Mouse (Mus musculus) kidney, embryonic 14.5 days (tissue): Measurements from ENCODE around the gene Amacr. TPM values are rescaled to one million over a fixed set of nuclear protein-coding genes. Genes with fewer than 3 reads are reported as not detected.

Source experiments
- ATAC-seq: fragments of 200-750 bp; cut with Nextera tagmentation; 2 replicates; pipeline ENCODE4 v1.8.0; 2017; ENCODE audit warnings: moderate number of reproducible peaks, mild to moderate bottlenecking, moderate TSS enrichment, moderate library complexity; ENCODE audit not compliant: low FRiP score, low TSS enrichment
- H3K27ac ChIP-seq: fragments of 300-500 bp; sonication (generic); 2 replicates; pipeline ENCODE4 v1.5.1; 2014; ENCODE audit warnings: low read depth, mild to moderate bottlenecking, low read length, moderate library complexity, mixed read lengths
- H3K27me3 ChIP-seq: fragments of 300-500 bp; sonication (generic); 2 replicates; pipeline ENCODE4 v1.6.1; 2014; ENCODE audit warnings: mild to moderate bottlenecking, low read length; ENCODE audit not compliant: control insufficient read depth, insufficient read depth
- H3K36me3 ChIP-seq: fragments of 300-500 bp; sonication (generic); 2 replicates; pipeline ENCODE4 v1.6.1; 2014; ENCODE audit warnings: low read length, mixed read lengths; ENCODE audit not compliant: control insufficient read depth, insufficient read depth
- H3K4me1 ChIP-seq: fragments of 300-500 bp; sonication (generic); 2 replicates; pipeline ENCODE4 v1.6.1; 2014; ENCODE audit warnings: low read length, mixed read lengths; ENCODE audit not compliant: control insufficient read depth, insufficient read depth
- H3K4me2 ChIP-seq: fragments of 300-500 bp; sonication (generic); replicated peaks from 2 replicates; pipeline ENCODE4 v1.6.1; 2014; ENCODE audit warnings: low read depth, mild to moderate bottlenecking, low read length
- H3K4me3 ChIP-seq: fragments of 300-500 bp; sonication (generic); 2 replicates; pipeline ENCODE4 v1.5.1; 2014; ENCODE audit warnings: mild to moderate bottlenecking, low read length
- H3K9ac ChIP-seq: fragments of 300-500 bp; sonication (generic); 2 replicates; pipeline ENCODE4 v1.6.1; 2014; ENCODE audit warnings: low read depth, mild to moderate bottlenecking, low read length, moderate library complexity
- H3K9me3 ChIP-seq: fragments of 300-500 bp; sonication (generic); 2 replicates; pipeline ENCODE4 v1.6.1; 2016; ENCODE audit warnings: low read length; ENCODE audit not compliant: control insufficient read depth
- WGBS: fragments of 180-500 bp; shearing (Covaris S2); extraction: QIAGEN DNeasy Blood & Tissue Kit; methylation state at CpG from one replicate; pipeline ENCODE4 v1.1.7; 2014; 5-methylcytosine and 5-hydroxymethylcytosine counted together
- polyA plus RNA-seq: library from polyadenylated mRNA; unstranded; fragments of >200 nt; fragmentation: Nextera tagmentation; extraction: Ambion mirVana; gene quantifications from 2 replicates; pipeline ENCODE4 v1.2.1, GENCODE M21; 2014

Gene Amacr
- polyA plus RNA-seq, result 22.1 and 26.0 TPM in 2 replicates

GRCm38 (mm10) chr15:10981377-10982063 lies at the start of gene Amacr:
Gene Amacr (plus strand): TSS chr15:10981756.
- Histone ChIP-seq H3K4me1 (peaks cover 4% of the 10 kb centered on the region; the same call in 1 of the 2 replicates), H3K36me3 (no peaks in the 10 kb centered on the region; the same call in 1 of the 2 replicates), H3K4me3 (peak within 1 kb of the TSS; percentile 59), H3K27me3 (no peaks in the 10 kb centered on the region), H3K9me3 (no peaks in the 10 kb centered on the region), H3K4me2 (peak within 1 kb of the TSS; percentile 48), H3K9ac (peak within 1 kb of the TSS; percentile 69), H3K27ac (peak within 1 kb of the TSS; percentile 57; the same call in 1 of the 2 replicates)
- ATAC-seq, result peak; percentile 100
- WGBS, result under 1% methylated on average over 48 of the region's 52 CpGs

- 70% methylated on average over 1 of the region's 1 CpGs for WGBS
- ATAC-seq, result no peak
These were observed 47.6 kb upstream of the Amacr start for GRCm38 (mm10) chr15:10933930-10934329.

GRCm38 (mm10) chr15:10940148-10941108 lies 41.1 kb upstream of the Amacr start:
- H3K27ac ChIP-seq, result no peak overlapping the region
- no peaks in the 10 kb centered on the region for H3K36me3 ChIP-seq
- H3K27me3 ChIP-seq, result no peaks in the 10 kb centered on the region
- no peak overlapping the region for H3K4me3 ChIP-seq
- H3K9me3 ChIP-seq, result no peaks in the 10 kb centered on the region
- WGBS, result 73% methylated on average over 15 of the region's 15 CpGs
- no peak overlapping the region for H3K4me2 ChIP-seq
- no peak for ATAC-seq
- H3K4me1 ChIP-seq, result no peaks in the 10 kb centered on the region
- no peak overlapping the region for H3K9ac ChIP-seq

More at GRCm38 (mm10) chr15:10933930-10934329, 47.6 kb upstream of the Amacr start:
- H3K4me3 ChIP-seq, result no peak overlapping the region
- H3K4me1 ChIP-seq, result no peaks in the 10 kb centered on the region
- no peak overlapping the region for H3K4me2 ChIP-seq
- no peaks in the 10 kb centered on the region for H3K27me3 ChIP-seq
- no peak overlapping the region for H3K9ac ChIP-seq
- H3K27ac ChIP-seq, result no peak overlapping the region
- H3K36me3 ChIP-seq, result no peaks in the 10 kb centered on the region
- H3K9me3 ChIP-seq, result no peaks in the 10 kb centered on the region

- 83% methylated on average over 6 of the region's 6 CpGs for WGBS
- no peak overlapping the region for H3K9ac ChIP-seq
- H3K4me3 ChIP-seq, result no peak overlapping the region
- no peaks in the 10 kb centered on the region for H3K36me3 ChIP-seq
- no peaks in the 10 kb centered on the region for H3K4me1 ChIP-seq
- no peak overlapping the region for H3K4me2 ChIP-seq
- ATAC-seq, result no peak
- no peak overlapping the region for H3K27ac ChIP-seq
- H3K9me3 ChIP-seq, result no peaks in the 10 kb centered on the region
- H3K27me3 ChIP-seq, result no peaks in the 10 kb centered on the region
These were observed 39.7 kb upstream of the Amacr start for GRCm38 (mm10) chr15:10941901-10942300.

GRCm38 (mm10) chr15:10947852-10948251 lies 33.7 kb upstream of the Amacr start:
- no peak for ATAC-seq
- WGBS, result 79% methylated on average over 1 of the region's 1 CpGs
- H3K9ac ChIP-seq, result no peak overlapping the region
- no peaks in the 10 kb centered on the region for H3K27me3 ChIP-seq
- H3K27ac ChIP-seq, result no peak overlapping the region
- no peak overlapping the region for H3K4me2 ChIP-seq
- H3K36me3 ChIP-seq, result no peaks in the 10 kb centered on the region
- peaks cover 8% of the 10 kb centered on the region for H3K4me1 ChIP-seq
- H3K4me3 ChIP-seq, result no peak overlapping the region
- H3K9me3 ChIP-seq, result no peaks in the 10 kb centered on the region

GRCm38 (mm10) chr15:10951951-10952759 lies 29.4 kb upstream of the Amacr start, which contains the start of gene C1qtnf3:
Gene C1qtnf3 (plus strand): TSS chr15:10952332.
- H3K27ac ChIP-seq, result peak within 1 kb of the TSS; percentile 72; the same call in 1 of the 2 replicates
- peaks cover 8% of the 10 kb centered on the region for H3K4me1 ChIP-seq
- WGBS, result 44% methylated on average over 23 of the region's 23 CpGs
- no peak within 1 kb of the TSS for H3K9ac ChIP-seq
- H3K27me3 ChIP-seq, result no peaks in the 10 kb centered on the region
- peak within 1 kb of the TSS; percentile 1; the same call in 1 of the 2 replicates for H3K4me2 ChIP-seq
- H3K4me3 ChIP-seq, result no peak within 1 kb of the TSS
- no peaks in the 10 kb centered on the region for H3K36me3 ChIP-seq
- ATAC-seq, result peak; percentile 71; the same call in 1 of the 2 replicates
- H3K9me3 ChIP-seq, result no peaks in the 10 kb centered on the region

- ATAC-seq, result peak; percentile 40; the same call in 1 of the 2 replicates
- 35% methylated on average over 4 of the region's 4 CpGs for WGBS
- H3K27me3 ChIP-seq, result no peaks in the 10 kb centered on the region
- no peak overlapping the region for H3K9ac ChIP-seq
- 0 out of 2 replicates have a peak overlapping the region, but pooled peaks have one; percentile 1 for H3K4me2 ChIP-seq
- no peak overlapping the region for H3K4me3 ChIP-seq
- H3K9me3 ChIP-seq, result no peaks in the 10 kb centered on the region
- H3K27ac ChIP-seq, result peak overlapping the region; percentile 72; the same call in 1 of the 2 replicates
- H3K4me1 ChIP-seq, result peaks cover 8% of the 10 kb centered on the region
- H3K36me3 ChIP-seq, result no peaks in the 10 kb centered on the region
These were observed 28.7 kb upstream of the Amacr start for GRCm38 (mm10) chr15:10952760-10953305.

GRCm38 (mm10) chr15:10953465-10953864 lies 28.1 kb upstream of the Amacr start:
- Histone ChIP-seq H3K4me3 (no peak overlapping the region), H3K9me3 (no peaks in the 10 kb centered on the region), H3K36me3 (no peaks in the 10 kb centered on the region), H3K27ac (no peak overlapping the region; the same call in 1 of the 2 replicates), H3K4me2 (no peak overlapping the region), H3K27me3 (no peaks in the 10 kb centered on the region), H3K9ac (no peak overlapping the region), H3K4me1 (peaks cover 8% of the 10 kb centered on the region)
- WGBS, result 65% methylated on average over 1 of the region's 1 CpGs
- no peak for ATAC-seq
